Mouse (Mus musculus) T-helper 1 cell (primary cell): ENCODE data around the gene Acod1.

Experiments
- in situ Hi-C: fragments of 300-600 bp; cut with MboI, MseI; formaldehyde crosslinking; loops from one replicate; pipeline ENCODE4 v1.15.1; 2025; ENCODE audit warnings: high pct_unique_total_duplicates

Gene Acod1

DNA sequence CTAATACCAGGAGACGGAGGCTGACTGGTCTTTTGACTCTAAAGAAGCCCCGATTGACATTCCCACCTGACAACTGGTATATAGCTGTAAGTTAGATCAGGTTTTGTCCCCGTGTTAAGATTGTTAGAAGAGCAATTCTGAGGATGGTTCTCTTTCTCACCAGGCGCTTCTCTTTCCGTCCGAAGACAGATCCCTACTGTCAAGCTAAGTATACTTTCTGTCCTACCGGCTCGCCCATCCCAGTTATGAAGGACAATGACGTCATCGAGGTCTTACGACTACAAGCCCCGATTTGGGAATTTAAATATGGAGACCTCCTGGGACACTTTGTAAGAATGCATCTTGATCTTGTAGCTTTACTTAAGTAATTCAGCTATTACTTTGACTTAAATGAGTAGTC, 24.7 kb downstream of the Acod1 start:
- in situ Hi-C loops = no loop called here

GRCm38 (mm10) chr14:103072731-103073130, 26.0 kb downstream of the Acod1 start:
- in situ Hi-C loops = no loop called here

- in situ Hi-C loops = no loop called here
These were observed 27.0 kb downstream of the Acod1 start for GRCm38 (mm10) chr14:103073825-103074224.

GRCm38 (mm10) chr14:103075166-103075565, 28.4 kb downstream of the Acod1 start:
- in situ Hi-C loops = no loop called here

- in situ Hi-C loops = no loop called here
These were observed 30.7 kb downstream of the Acod1 start for GRCm38 (mm10) chr14:103077272-103078005.

- in situ Hi-C loops = no loop called here
These were observed 31.5 kb downstream of the Acod1 start for GRCm38 (mm10) chr14:103078006-103078912.

GRCm38 (mm10) chr14:103079209-103079977, 32.6 kb downstream of the Acod1 start:
- in situ Hi-C loops = no loop called here

DNA sequence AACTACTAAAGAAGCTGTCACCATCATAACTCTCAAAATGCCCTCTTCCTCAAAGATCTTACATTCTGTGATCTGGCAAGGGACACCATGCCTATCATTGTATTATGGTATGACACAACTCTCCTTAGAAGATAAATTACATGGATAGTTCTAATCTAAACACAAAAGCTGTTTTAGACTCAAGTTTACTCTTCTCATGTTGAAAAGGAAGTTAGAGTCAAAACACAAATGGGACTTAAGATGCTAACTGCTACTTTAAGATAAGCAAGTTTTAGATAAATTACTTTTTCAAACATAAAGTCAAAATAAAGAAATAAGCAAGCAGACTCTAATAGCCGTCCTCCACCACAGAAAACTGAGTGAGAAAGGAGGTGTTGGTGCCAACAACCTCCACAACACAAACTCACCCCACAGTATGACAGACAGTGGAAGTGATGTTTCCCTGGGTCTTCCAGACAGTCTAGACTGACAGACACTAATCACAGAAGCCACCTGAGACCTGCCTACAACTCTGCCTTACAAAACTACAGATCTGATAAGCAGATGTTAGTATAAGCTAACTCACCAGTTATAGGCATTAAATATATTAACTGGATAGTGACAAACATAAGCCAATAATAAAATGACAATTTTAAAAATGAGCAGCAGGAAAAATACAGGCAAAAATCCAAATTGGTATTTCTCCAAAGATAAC, 39.2 kb downstream of the Acod1 start:
- in situ Hi-C loops = no loop called here

DNA sequence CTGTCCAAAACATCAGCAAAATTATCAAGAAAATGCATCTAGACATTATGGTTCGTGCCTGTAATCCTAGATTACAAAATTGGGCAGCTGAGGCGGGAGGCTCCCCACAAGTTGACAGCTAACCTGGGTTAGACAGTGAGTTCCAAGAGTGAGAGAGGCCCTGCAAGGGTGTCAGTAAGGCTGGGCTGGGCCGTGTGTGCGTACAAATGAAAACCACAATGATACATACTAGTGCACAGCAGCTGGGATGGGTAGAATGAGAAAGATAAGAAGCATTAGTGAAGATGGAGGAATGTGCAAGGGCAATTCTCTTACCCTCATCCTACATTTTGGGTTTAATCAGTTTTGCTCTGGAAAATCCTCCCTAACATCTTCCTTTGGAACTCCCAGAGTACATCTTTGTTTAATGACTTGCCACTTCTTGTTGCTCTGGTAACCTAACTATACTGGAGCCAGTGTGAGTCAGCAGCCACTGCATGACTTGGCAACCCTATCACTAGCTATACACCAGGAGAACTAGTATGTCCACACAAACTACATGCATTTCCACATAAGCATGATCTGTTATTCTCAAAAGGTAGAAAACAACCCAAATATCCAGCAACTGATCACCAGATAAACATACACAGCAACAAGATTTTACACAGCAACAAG, 40.0 kb downstream of the Acod1 start:
- in situ Hi-C loops = no loop called here

DNA sequence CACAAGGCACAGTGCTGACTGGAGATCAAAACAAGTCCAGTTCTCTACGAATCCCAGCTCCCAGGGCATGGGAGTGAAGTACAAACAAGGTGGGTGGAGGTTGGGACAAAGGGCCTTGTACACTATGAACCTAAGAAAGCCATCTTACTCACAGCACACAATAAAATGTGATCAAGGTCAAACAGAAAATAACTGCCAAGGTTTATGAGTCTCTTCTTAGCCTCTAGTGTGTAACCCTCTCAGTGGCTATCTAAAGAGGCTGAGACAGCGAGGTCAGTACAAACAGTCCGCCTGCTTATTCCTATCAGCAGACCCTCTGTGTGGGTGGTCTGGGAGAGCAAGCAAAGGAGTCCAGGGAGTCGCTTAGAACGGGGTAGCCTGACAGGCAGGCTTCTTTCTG, 41.1 kb downstream of the Acod1 start:
- in situ Hi-C loops = no loop called here

DNA sequence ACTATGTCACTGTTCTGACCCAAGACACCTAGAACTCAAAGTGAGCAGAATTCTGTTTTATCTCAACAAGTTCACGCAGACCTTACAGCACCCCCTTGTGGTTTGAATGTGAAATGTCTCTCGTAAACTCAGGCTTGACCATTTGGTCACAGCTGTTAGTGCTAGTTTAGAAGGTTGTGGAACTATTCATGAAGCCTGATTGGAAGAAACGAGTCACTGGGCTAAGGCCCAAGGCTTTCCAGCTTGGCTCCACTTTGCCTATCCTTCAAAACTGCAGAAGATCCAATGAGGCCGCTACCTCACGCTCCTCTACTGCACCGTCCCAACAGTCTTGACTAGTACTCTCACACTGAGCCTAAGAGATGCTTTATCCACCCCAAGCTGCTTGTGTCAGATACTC, 41.8 kb downstream of the Acod1 start:
- in situ Hi-C loops = no loop called here

DNA sequence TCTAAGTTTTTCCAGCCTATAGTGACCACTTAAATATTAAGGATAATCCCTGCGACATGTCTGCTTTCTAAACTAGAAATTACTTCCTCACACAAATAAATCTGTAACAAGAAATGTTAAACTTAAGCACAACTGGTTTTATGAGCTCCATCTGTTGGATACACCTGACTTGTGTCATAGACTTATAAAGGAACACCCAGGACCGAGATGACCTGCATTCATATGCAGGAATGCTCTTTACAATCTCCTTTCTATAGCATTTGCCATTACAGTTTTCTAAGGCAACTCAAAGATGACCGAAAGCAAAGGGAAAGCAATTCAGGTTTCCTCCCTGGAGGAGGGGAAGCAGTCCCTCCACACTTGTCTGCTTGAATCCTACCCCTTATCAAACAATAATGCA, 46.5 kb downstream of the Acod1 start:
- in situ Hi-C loops = no loop called here

DNA sequence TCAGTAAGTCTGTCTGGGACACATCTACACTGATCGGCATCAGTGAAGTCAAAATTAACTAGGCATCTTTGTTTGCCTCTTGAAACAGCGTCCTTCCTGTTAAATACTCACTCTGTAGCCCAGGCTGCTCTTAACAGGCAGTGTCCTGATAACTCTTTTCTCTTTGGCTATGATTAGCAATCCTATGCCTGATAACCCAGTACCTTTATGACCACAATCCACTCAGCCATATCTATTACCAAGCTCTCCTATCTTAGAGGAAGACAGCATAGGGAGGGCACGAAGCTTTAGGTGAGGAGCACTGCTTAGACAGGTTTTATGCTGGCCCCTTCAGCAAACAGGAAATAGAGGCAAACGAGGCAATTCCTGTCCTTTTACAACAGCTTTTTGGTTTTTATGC, 46.9 kb downstream of the Acod1 start:
- in situ Hi-C loops = no loop called here

DNA sequence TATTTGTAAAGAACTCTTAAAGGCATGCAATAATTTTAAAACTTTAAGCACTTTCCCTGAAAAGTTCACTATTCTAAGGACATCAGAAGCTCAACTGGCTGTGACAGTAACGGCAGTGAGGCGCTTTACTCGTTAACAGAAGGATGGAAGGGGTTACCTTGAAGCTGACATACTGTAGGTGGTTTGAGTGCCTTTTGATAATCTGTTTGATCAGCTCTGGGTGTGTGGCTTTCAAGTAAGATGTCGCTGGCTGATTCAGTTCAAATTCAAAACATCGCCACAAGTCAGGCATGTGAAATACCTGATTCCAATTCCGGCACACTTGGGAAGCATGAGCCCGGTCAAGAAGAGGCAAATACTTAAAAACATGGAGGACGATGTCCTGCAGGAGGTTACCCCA, 48.3 kb downstream of the Acod1 start:
- in situ Hi-C loops = no loop called here

DNA sequence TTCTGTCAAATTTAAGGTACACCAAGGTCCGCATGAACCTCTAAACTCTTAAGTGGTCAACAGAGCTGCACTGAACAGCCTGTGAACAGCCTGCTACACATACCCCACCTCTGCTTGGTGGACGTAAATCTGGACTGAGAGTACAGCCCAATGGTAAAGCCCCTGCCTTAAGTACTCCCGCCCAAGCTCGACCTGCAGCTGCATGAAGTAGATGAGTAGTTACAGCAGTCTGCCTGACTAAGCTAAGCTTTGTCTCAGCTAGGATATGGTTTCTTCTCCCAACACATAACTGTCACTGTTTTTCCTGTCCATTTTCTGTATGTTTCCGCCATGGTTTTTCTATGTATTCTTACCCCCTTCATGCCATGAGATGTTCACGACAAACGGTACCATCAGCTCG, 49.0 kb downstream of the Acod1 start:
- in situ Hi-C loops = no loop called here

DNA sequence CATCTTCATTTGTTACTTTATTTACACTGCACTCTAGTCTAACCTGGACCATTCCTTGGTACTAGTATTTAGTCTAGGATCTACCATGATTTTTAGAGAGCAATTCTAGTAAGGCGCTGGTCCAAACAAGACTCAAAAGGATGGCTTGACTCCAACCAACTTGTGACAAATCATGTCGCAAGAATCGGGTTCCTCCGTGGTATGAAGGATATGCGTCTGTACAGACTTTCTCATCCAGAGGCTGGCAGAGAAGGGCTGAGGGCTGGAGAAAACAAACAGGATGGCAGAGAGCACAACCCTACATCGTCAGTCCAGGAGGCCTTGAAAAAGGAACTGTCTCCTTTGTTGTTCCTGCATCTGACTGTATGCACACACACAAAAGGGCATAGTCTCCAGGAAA, 49.8 kb downstream of the Acod1 start:
- in situ Hi-C loops = no loop called here

GRCm38 (mm10) chr14:103098213-103098586, 51.4 kb downstream of the Acod1 start:
- in situ Hi-C loops = no loop called here

DNA sequence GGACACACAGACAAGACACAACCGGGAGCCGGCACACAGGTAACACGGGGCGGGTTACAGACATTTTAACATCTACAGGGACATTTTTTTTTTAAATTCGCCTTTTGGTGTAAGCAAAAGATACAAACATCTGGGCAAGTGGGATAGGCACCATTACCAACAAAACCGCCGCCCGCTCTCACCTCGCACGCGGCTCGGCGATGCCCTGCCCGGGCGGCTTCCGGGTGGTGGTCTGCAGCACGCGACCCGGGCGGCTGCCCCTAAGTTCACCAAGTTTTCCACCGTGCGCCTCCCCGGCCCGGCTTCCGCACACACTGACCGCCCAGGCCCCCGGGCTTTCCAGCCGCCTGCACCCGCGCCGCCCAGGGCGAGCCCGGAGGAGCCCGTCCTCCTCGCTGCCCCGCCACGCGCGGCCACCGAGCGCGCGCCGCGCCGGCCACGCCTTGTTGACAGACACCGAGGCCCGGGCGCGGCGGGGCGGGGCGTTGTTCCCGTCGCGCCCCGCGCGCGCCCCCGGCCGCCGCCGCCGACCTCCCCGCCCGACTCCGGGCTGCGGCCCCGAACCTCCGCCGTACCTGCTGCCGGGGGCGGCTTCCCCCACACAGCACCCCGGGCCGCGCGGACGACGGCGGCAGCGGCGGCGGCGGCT, 51.9 kb downstream of the Acod1 start:
- in situ Hi-C loops = no loop called here

- in situ Hi-C loops = no loop called here
These were observed 52.6 kb downstream of the Acod1 start, which contains the start of gene Fbxl3 for GRCm38 (mm10) chr14:103099238-103099933. Gene Fbxl3 (minus strand): TSS chr14:103099566.

DNA sequence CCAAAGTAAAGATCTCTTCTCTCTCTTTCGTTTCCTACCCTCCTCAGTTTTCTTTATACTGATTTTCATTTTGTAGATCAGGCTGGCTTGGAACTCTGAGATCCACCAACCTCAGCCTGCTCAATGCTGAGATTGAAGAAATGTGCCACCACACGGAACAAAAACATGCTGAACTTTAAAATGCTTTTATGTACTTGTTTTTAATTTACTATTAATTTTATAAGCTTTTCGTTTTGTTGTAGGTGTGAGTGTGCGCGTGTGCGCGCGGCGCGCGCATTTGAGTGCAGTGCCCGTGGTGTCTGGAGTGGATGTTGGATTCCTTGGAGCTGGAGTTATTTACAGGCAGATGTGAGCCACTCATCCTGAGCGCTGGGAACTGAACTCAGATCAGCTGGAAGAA, 53.5 kb downstream of the Acod1 start:
- in situ Hi-C loops = no loop called here
